Mouse (Mus musculus): ENCODE measurements around the gene Ccdc158. TPM values are rescaled to one million over a fixed set of nuclear protein-coding genes. Genes with fewer than 3 reads are reported as not detected.

The Ccdc158 gene
- 0.46 TPM for polyA plus RNA-seq (2015; fragmentation: Illumina TruSeq; extraction: RNeasy Lipid Tissue Mini Kit (QIAGEN cat#74804); ENCODE audit: low read depth, low replicate concordance)

DNA sequence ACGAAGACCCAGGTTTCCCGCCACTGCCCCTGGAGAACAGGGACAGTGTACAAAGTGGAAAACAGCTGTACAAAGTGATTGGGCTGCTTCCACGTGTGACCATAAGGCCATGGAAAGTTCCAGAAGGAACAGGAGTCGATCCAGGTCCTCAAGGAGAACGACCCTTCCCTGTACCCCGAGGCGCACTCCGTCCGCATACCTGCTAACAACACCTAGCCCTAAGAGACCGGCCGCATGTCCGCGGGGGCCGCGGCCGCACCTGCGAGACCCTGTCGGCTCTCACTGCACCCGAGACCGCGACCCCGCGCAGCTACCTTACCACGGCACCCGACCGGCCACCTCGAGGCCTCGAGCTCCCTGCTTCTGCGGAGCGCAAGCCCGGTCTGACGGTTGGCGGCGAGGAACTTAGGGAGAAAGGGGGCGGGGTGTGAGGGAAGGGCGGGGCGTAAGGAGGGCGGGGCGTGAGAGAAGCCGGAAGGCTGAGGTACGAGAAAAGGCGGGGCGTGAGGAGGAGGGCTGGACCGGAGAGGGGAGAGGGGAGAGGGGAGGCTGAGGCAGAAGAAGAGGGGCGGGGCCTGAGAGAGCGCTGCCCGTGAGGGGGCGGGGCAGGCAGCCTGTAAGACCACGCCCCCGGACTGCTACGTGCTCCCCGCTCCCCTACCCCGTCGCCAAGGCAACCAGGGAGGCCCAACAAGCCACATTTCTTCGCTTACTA is at the start of gene Ccdc158:
TSS of gene Ccdc158 (minus strand) at position 413 of the 715 bp plus-strand sequence.

DNA sequence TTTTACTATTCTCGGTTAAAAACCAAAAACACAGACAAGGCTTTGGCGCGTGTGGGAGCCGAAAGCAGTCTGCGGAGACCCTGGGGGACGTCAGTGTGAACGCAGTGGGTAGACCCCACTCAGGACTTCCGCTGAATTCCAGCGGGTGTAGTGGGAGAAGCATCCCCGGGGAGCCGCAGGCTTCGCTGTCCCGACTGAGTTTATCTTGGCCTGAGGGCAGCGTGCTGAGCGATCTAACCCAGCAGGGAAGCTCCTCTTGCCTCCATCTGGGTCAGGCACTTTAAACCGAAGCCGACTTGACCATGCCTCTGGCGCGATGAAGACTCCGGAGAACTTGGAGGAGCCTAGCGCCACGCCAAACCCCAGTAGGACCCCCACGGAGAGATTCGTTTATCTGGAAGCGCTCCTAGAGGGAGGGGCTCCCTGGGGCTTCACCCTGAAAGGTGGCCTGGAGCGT is 8.3 kb upstream of the Ccdc158 start, which contains the start of gene Shroom3:
TSS of gene Shroom3 (plus strand) at position 85 of the 457 bp plus-strand sequence.

DNA sequence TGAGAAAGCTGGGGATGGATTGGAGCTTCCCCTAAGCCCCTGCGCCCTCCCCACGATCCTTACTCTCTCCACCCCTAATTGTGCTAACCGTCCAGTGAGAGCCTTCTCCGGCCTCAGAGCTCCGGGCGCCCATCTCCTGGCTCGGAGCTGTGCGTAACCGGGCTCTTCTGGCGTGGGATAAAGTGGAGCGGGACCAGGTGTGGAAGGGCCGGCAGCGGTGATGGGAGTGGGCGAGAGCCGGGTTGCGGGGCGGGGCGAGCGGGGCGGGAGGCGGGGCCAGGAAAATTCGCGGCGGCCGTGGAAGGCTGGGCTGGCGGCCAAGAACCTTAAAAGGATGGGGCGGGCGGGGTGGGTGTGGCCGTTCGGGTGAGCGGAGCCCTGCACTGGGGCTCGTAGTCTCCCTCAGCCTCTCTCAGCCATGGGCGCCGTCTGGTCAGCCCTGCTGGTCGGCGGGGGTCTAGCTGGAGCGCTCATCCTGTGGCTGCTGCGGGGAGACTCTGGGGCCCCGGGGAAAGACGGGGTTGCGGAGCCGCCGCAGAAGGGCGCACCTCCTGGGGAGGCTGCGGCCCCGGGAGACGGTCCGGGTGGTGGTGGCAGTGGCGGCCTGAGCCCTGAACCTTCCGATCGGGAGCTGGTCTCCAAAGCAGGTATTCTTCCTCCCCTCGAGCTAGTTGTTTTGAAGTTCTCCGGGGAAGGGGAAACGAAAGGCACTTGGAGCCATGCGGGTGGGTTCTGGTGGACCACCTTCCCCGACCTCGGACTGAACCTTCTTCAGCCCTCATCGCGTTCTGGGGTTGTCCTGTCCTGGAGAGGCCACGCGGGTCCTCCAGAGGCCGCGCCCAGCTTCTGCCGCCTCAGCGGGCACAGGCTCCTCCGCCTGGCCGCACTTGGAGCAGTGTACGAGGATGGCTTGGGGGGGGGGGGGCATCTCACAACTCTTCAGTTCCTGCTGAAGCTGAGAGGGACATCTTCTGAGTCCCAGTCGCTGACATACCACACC is 72.1 kb downstream of the Ccdc158 start, which contains the start of gene Stbd1:
TSS of gene Stbd1 (plus strand) at position 351 of the 1,000 bp plus-strand sequence.

Other genes with a start within 250 kb of the Ccdc158 start
- gene Nup54, start 240.1 kb downstream of the Ccdc158 start, polyA plus RNA-seq (2015; fragmentation: Illumina TruSeq; extraction: RNeasy Lipid Tissue Mini Kit (QIAGEN cat#74804); ENCODE audit: low read depth, low replicate concordance) = 21.6 TPM
- 83.3 TPM for gene Scarb2, start 168.4 kb downstream of the Ccdc158 start, polyA plus RNA-seq (2015; fragmentation: Illumina TruSeq; extraction: RNeasy Lipid Tissue Mini Kit (QIAGEN cat#74804); ENCODE audit: low read depth, low replicate concordance)
- 1.2 TPM for gene Fam47e, start 120.2 kb downstream of the Ccdc158 start, polyA plus RNA-seq (2015; fragmentation: Illumina TruSeq; extraction: RNeasy Lipid Tissue Mini Kit (QIAGEN cat#74804); ENCODE audit: low read depth, low replicate concordance)
- 1.2 TPM for gene Stbd1, start 72.2 kb downstream of the Ccdc158 start, polyA plus RNA-seq (2015; fragmentation: Illumina TruSeq; extraction: RNeasy Lipid Tissue Mini Kit (QIAGEN cat#74804); ENCODE audit: low read depth, low replicate concordance)
- gene Shroom3, start 8.2 kb upstream of the Ccdc158 start, polyA plus RNA-seq (2015; fragmentation: Illumina TruSeq; extraction: RNeasy Lipid Tissue Mini Kit (QIAGEN cat#74804); ENCODE audit: low read depth, low replicate concordance) = 2.4 TPM